Mouse (Mus musculus): ENCODE measurements at regions not wholly inside any gene's neighbourhood (a gene's known extent, or its start where the extent isn't known, plus 50 kb on each side); places are given as distances from the start of the nearest gene placed in this dataset.

GRCm38 (mm10) chr2:115488465-115488864, 93.1 kb upstream of the BC052040 start:
- no peak for TF ChIP-seq POLR2A (IDR thresholded peaks at IDR 0.05; ENCODE audit: control insufficient read depth, low read depth, low read length)
- TF ChIP-seq CTCF (IDR thresholded peaks at IDR 0.05; ENCODE audit: control insufficient read depth, insufficient read depth, insufficient replicate concordance, low read depth, low read length), result no peak

Data from testis, adult 2 months (tissue).